Mouse (Mus musculus): ENCODE measurements around the gene Sema4a.

Gene Sema4a

GRCm38 (mm10) chr3:88425330-88425689 lies 35.7 kb downstream of the Sema4a start:
- DNase-seq = no peak

GRCm38 (mm10) chr3:88424605-88425329 lies 36.2 kb downstream of the Sema4a start, which contains the start of gene Slc25a44:
Gene Slc25a44 (minus strand): TSS chr3:88425139.
- peak; percentile 94 for DNase-seq

GRCm38 (mm10) chr3:88422020-88422720 lies 38.8 kb downstream of the Sema4a start:
- DNase-seq = peak; percentile 63

DNA sequence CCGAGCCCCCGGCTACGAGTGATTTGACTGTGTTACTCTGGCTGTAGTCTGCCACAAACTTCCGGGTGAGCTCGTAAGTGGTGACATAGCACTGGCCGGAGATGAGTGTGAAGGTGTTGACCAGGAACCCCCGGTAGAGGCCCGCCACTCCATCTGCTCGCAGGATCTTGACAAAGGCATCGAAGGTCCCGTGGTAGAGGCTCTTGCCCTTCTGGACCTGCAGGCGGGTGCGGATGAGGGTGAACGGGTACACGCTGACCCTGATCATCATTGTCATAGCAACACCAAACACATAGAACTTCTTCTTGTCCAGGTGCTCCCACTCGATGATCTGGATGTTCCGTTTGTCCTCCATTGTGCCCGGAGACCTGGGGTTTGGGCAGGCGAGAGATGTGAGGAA lies 40.2 kb downstream of the Sema4a start:
- DNase-seq = no peak

GRCm38 (mm10) chr3:88418016-88418415 lies 43.0 kb downstream of the Sema4a start:
- no peak for DNase-seq

- DNase-seq = no peak
These were observed 45.3 kb downstream of the Sema4a start for GRCm38 (mm10) chr3:88415668-88416067.

DNA sequence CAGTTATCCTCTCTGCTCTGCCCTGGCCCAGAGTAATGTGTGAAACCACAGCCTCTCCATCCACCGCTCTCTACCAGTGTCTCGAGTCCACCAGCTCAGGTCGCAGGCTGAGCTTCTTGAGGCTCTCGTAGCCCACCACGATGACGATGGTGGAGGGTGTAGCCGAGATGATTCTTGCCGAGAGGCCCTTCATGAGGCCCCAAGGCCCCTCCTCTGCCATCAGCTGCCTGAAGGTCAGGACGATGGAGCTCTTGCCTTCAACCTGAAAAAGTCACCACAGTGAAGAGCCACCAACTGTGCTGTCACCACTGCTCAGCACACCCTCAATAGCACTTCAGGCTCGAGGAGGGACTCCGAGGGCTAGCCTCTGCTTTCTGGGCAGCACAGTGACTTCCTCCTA lies 48.3 kb downstream of the Sema4a start:
- no peak for DNase-seq

GRCm38 (mm10) chr3:88411681-88412080 lies 49.3 kb downstream of the Sema4a start:
- DNase-seq = no peak

GRCm38 (mm10) chr3:88410645-88411031 lies 50.3 kb downstream of the Sema4a start:
- DNase-seq = no peak

GRCm38 (mm10) chr3:88409741-88410644 lies 51.0 kb downstream of the Sema4a start, which contains the start of gene Pmf1:
Gene Pmf1 (minus strand): TSS chr3:88410331.
- peak; percentile 81 for DNase-seq

GRCm38 (mm10) chr3:88408953-88409352 lies 52.0 kb downstream of the Sema4a start:
- no peak for DNase-seq

- no peak for DNase-seq
These were observed 53.5 kb downstream of the Sema4a start for GRCm38 (mm10) chr3:88407529-88407928.

GRCm38 (mm10) chr3:88407090-88407489 lies 53.9 kb downstream of the Sema4a start:
- DNase-seq = peak; percentile 67

DNA sequence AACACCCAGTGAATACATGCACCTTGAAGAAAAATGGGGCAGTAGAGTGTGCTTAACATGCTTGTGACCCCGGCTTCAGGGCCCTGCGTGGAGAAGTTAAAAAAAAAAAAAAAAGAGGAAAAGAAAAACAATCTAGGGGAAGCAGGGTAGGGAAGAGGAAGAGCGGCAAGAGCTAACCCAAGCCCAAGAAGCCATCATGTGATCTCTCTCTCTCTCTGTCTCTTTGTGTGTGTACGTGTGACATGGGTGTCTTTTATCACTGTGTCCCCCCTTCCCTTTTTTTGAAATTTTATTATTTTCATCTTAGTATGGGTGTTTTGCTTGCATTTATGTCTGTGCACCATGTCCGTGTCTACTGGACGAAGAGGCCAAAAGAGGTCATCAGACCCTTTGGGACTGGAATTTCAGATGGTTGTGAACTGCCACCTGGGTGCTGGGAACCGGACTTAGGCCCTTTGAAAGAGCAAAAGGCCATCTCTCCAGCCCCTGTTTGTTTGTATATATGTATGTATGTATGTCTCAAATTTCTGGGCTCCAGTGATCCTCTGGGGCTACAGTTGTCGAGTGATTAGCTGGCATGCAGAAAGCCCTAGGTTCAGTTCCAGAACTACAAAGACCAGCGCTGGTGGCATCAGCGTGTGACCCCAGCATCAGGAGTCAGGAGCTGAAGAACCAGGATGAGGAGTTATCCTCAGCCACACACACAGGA lies 57.3 kb downstream of the Sema4a start:
- DNase-seq = no peak

DNA sequence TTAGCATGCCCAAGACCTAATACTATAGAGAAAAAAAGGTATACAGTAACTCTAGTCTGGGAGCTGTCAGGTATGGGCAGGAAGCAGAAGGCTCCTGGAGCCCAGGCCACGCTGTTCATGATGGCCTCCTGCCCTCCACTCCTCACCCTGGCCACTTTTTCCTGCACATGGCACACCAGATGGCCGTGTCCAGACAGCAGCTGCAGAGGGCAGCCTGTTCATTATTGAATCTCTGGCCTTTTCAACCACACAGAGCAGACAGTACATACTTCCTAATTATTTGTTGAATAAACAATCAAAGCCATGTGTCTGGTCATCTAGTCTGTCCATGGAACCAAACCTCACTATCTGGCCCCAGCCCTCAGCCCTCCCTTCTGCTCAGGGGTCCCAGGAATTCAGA lies 62.3 kb downstream of the Sema4a start:
- peak; percentile 80 for DNase-seq

DNA sequence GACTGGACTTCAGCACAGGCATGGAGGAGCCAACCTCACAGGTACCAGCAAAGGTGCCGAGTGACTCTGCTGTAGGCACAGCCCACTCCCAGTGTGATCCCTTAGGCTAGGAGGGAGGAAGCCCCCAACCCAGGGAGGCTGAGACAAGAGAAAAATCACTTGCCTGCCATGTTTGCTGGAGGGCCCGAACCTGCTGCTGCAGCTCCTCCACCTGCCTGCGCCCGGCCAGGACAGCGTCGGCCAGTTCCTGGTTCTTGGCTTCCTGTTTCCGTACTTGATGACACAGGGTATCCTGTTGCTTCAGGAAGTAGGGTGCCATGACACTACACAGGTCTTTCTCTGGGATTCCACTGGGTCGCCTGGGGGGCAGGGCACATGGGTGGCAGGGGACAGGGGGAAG lies 65.2 kb downstream of the Sema4a start:
- DNase-seq = no peak

- DNase-seq = no peak
These were observed 65.7 kb downstream of the Sema4a start for GRCm38 (mm10) chr3:88395288-88395687.

GRCm38 (mm10) chr3:88393776-88394375 lies 67.1 kb downstream of the Sema4a start:
- no peak for DNase-seq
